Mouse (Mus musculus) common myeloid progenitor, adult 5-6 weeks (primary cell): ENCODE measurements around the gene Ccdc6. TPM values are rescaled to one million over a fixed set of nuclear protein-coding genes. Genes with fewer than 3 reads are reported as not detected.

Experiments used
- ATAC-seq: replicated peaks from 2 replicates; pipeline ENCODE4 v1.8.0; 2016; ENCODE audit warnings: low read depth, mild to moderate bottlenecking, moderate TSS enrichment, inconsistent platforms; ENCODE audit not compliant: poor library complexity, severe bottlenecking
- total RNA-seq: library from RNA; stranded (forward); fragments of 200-1000, 187-1606 nt; gene quantifications from 2 replicates; pipeline ENCODE4 v1.2.3, GENCODE M21; 2017

Gene Ccdc6
- total RNA-seq, 1 experiment from 2014 or later = 29.0 TPM

- ATAC-seq = no peak
Observed at GRCm38 (mm10) chr10:70159651-70160320, 62.9 kb downstream of the Ccdc6 start.

- ATAC-seq = no peak
Observed at GRCm38 (mm10) chr10:70160811-70161210, 63.9 kb downstream of the Ccdc6 start.

- no peak for ATAC-seq
Observed at GRCm38 (mm10) chr10:70161504-70161903, 64.6 kb downstream of the Ccdc6 start.

- no peak for ATAC-seq
Observed at GRCm38 (mm10) chr10:70163681-70164080, 66.8 kb downstream of the Ccdc6 start.

- ATAC-seq = no peak
Observed at GRCm38 (mm10) chr10:70165877-70166276, 69.0 kb downstream of the Ccdc6 start.

GRCm38 (mm10) chr10:70166427-70166826 lies 69.5 kb downstream of the Ccdc6 start:
- ATAC-seq = no peak

- ATAC-seq = no peak
Observed at GRCm38 (mm10) chr10:70167625-70168024, 70.7 kb downstream of the Ccdc6 start.

GRCm38 (mm10) chr10:70168396-70168795 lies 71.5 kb downstream of the Ccdc6 start:
- no peak for ATAC-seq

GRCm38 (mm10) chr10:70169044-70169443 lies 72.1 kb downstream of the Ccdc6 start:
- no peak for ATAC-seq

GRCm38 (mm10) chr10:70173314-70173713 lies 76.4 kb downstream of the Ccdc6 start:
- ATAC-seq = peak; percentile 98

- ATAC-seq = no peak
Observed at GRCm38 (mm10) chr10:70174494-70175190, 77.7 kb downstream of the Ccdc6 start.

GRCm38 (mm10) chr10:70180727-70181126 lies 83.8 kb downstream of the Ccdc6 start:
- ATAC-seq = peak; percentile 68

- no peak for ATAC-seq
Observed at GRCm38 (mm10) chr10:70181279-70181972, 84.5 kb downstream of the Ccdc6 start.

GRCm38 (mm10) chr10:70183210-70184080 lies 86.5 kb downstream of the Ccdc6 start:
- peak; percentile 57 for ATAC-seq

GRCm38 (mm10) chr10:70186136-70186535 lies 89.2 kb downstream of the Ccdc6 start:
- ATAC-seq = peak; percentile 67

- ATAC-seq = no peak
Observed at GRCm38 (mm10) chr10:70186586-70186985, 89.7 kb downstream of the Ccdc6 start.

- ATAC-seq = no peak
Observed at GRCm38 (mm10) chr10:70189864-70190263, 92.9 kb downstream of the Ccdc6 start.

GRCm38 (mm10) chr10:70194283-70194682 lies 97.4 kb downstream of the Ccdc6 start:
- no peak for ATAC-seq

- peak; percentile 59 for ATAC-seq
Observed at GRCm38 (mm10) chr10:70195279-70195678, 98.4 kb downstream of the Ccdc6 start.

- ATAC-seq = peak; percentile 30
Observed at GRCm38 (mm10) chr10:70195786-70196185, 98.9 kb downstream of the Ccdc6 start.
